Mouse (Mus musculus) small intestine, adult 2 months (tissue): ENCODE results near the gene Hpse2. TPM values are rescaled to one million over a fixed set of nuclear protein-coding genes. Genes with fewer than 3 reads are reported as not detected.

Experiments used
- H3K27ac ChIP-seq: fragments of 200-500 bp; 2 replicates; pipeline ENCODE4 v1.5.1; 2012; ENCODE audit warnings: low read depth, low read length, control low read depth, inconsistent platforms; ENCODE audit not compliant: insufficient read depth
- H3K27me3 ChIP-seq: fragments of 200-500 bp; 2 replicates; pipeline ENCODE4 v1.6.1; 2012; ENCODE audit warnings: mild to moderate bottlenecking, moderate library complexity, low read length, inconsistent platforms; ENCODE audit not compliant: control insufficient read depth, insufficient read depth
- H3K36me3 ChIP-seq: fragments of 200-500 bp; 2 replicates; pipeline ENCODE4 v1.6.1; 2012; ENCODE audit warnings: mild to moderate bottlenecking, low read length, control low read depth, inconsistent platforms; ENCODE audit not compliant: control insufficient read depth, insufficient read depth
- H3K4me1 ChIP-seq: fragments of 200-500 bp; 2 replicates; pipeline ENCODE4 v1.6.1; 2012; ENCODE audit warnings: low read length, inconsistent platforms, mixed read lengths; ENCODE audit not compliant: control insufficient read depth, insufficient read depth, insufficient read length
- H3K4me3 ChIP-seq: fragments of 200-500 bp; 2 replicates; pipeline ENCODE4 v1.5.1; 2012; ENCODE audit warnings: low read depth, mild to moderate bottlenecking, control low read depth, inconsistent platforms, low read length, moderate library complexity
- CTCF ChIP-seq: fragments of 200-500 bp; IDR thresholded peaks from 2 replicates; pipeline ENCODE4 v1.5.1; 2012; ENCODE audit warnings: low read depth, mild to moderate bottlenecking, control low read depth, inconsistent platforms, low read length, moderate library complexity, mixed read lengths; ENCODE audit not compliant: insufficient replicate concordance, insufficient read length; ENCODE audit errors: extremely low read depth
- POLR2A ChIP-seq: fragments of 200-500 bp; IDR thresholded peaks from 2 replicates; pipeline ENCODE4 v1.6.1; 2012; ENCODE audit warnings: low read depth, mild to moderate bottlenecking, control low read depth, inconsistent platforms, low read length, moderate library complexity
- WGBS: fragments of 180-500 bp; shearing (Covaris S2); methylation state at CpG from one replicate; pipeline ENCODE4 v1.1.7; 2018; 5-methylcytosine and 5-hydroxymethylcytosine counted together
- polyA plus RNA-seq: library from polyadenylated mRNA; depleted of rRNA; stranded (reverse); fragments of >200 nt; gene quantifications from 2 replicates; pipeline ENCODE4 v1.2.3, GENCODE M21; 2012

Hpse2 gene
- polyA plus RNA-seq, 1 experiment: 1.1 TPM

GRCm38 (mm10) chr19:42753141-42753917, 634.8 kb downstream of the Hpse2 start:
- H3K36me3 ChIP-seq: no peaks in the 10 kb centered on the region
- 3% methylated on average over 11 of the region's 11 CpGs for WGBS
- peaks cover 11% of the 10 kb centered on the region; the same call in 1 of the 2 replicates for H3K4me1 ChIP-seq
- H3K27me3 ChIP-seq: no peaks in the 10 kb centered on the region
- peak overlapping the region; percentile 63 for H3K4me3 ChIP-seq
- no peak for TF ChIP-seq POLR2A
- TF ChIP-seq CTCF: no peak
- peak overlapping the region; percentile 92 for H3K27ac ChIP-seq

GRCm38 (mm10) chr19:42752363-42752931, 635.7 kb downstream of the Hpse2 start, which contains the start of gene Pyroxd2:
Gene Pyroxd2, minus strand, starts transcription at chr19:42752775.
- 7% methylated on average over 22 of the region's 22 CpGs for WGBS
- Histone ChIP-seq H3K27me3 (no peaks in the 10 kb centered on the region), H3K4me1 (peaks cover 11% of the 10 kb centered on the region; the same call in 1 of the 2 replicates), H3K36me3 (no peaks in the 10 kb centered on the region), H3K4me3 (peak within 1 kb of the TSS; percentile 63), H3K27ac (peak within 1 kb of the TSS; percentile 92)
- peak; percentile 14; the same call in 1 of the 2 replicates for TF ChIP-seq POLR2A
- no peak for TF ChIP-seq CTCF

GRCm38 (mm10) chr19:42750196-42750595, 638.0 kb downstream of the Hpse2 start:
- no peaks in the 10 kb centered on the region for H3K27me3 ChIP-seq
- peaks cover 15% of the 10 kb centered on the region; the same call in 1 of the 2 replicates for H3K4me1 ChIP-seq
- TF ChIP-seq POLR2A (no peak), CTCF (no peak)
- WGBS: 48% methylated on average over 11 of the region's 11 CpGs
- no peak overlapping the region for H3K4me3 ChIP-seq
- no peaks in the 10 kb centered on the region for H3K36me3 ChIP-seq
- H3K27ac ChIP-seq: no peak overlapping the region

- no peak overlapping the region for H3K4me3 ChIP-seq
- TF ChIP-seq POLR2A: no peak
- no peak for TF ChIP-seq CTCF
- H3K4me1 ChIP-seq: peaks cover 8% of the 10 kb centered on the region; the same call in 1 of the 2 replicates
- no peaks in the 10 kb centered on the region for H3K27me3 ChIP-seq
- 54% methylated on average over 8 of the region's 8 CpGs for WGBS
- no peaks in the 10 kb centered on the region for H3K36me3 ChIP-seq
- no peak overlapping the region for H3K27ac ChIP-seq
Observed at GRCm38 (mm10) chr19:42746702-42747101, 641.5 kb downstream of the Hpse2 start.

- 31% methylated on average over 4 of the region's 4 CpGs for WGBS
- TF ChIP-seq CTCF (no peak), POLR2A (no peak)
Observed at GRCm38 (mm10) chr19:42745869-42746224, 642.3 kb downstream of the Hpse2 start.

GRCm38 (mm10) chr19:42745084-42745868, 642.9 kb downstream of the Hpse2 start:
- H3K27me3 ChIP-seq: no peaks in the 10 kb centered on the region
- no peaks in the 10 kb centered on the region for H3K36me3 ChIP-seq
- H3K4me3 ChIP-seq: no peak overlapping the region
- 33% methylated on average over 9 of the region's 9 CpGs for whole genome bisulfite sequencing
- no peak for TF ChIP-seq POLR2A
- TF ChIP-seq CTCF: no peak
- peaks cover 9% of the 10 kb centered on the region; the same call in 1 of the 2 replicates for H3K4me1 ChIP-seq
- H3K27ac ChIP-seq: no peak overlapping the region

More at GRCm38 (mm10) chr19:42745869-42746224, 642.3 kb downstream of the Hpse2 start:
- H3K27ac ChIP-seq: no peak overlapping the region
- H3K4me3 ChIP-seq: no peak overlapping the region
- no peaks in the 10 kb centered on the region for H3K27me3 ChIP-seq
- peaks cover 8% of the 10 kb centered on the region; the same call in 1 of the 2 replicates for H3K4me1 ChIP-seq
- no peaks in the 10 kb centered on the region for H3K36me3 ChIP-seq
